Mouse (Mus musculus) T-helper 2 cell (primary cell): ENCODE measurements at regions not wholly inside any gene's neighbourhood (a gene's known extent, or its start where the extent isn't known, plus 50 kb on each side); places are given as distances from the start of the nearest gene placed in this dataset.

Experiments used
- in situ Hi-C: fragments of 300-600 bp; cut with MboI, MseI; formaldehyde crosslinking; loops from one replicate; pipeline ENCODE4 v1.15.1; 2025; ENCODE audit warnings: high pct_unique_total_duplicates

DNA sequence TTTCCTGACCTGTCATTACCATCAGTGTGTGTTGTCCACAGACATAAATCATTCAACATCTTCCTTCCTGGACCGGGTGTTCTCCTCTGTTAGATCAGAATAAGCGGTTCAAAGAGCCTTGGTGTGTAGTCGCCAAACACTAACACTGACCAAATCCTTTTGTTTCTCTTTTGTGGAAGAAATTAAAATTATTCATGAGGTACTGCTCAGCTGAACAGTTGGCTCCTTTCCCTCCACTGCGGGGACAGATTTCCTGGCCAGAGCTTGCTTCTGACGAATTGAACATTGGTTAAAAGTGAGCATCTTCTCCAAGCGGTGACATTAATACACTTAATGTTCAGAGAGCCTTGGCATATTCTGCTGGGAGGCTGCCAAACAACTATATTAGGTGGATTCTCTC lies 506.2 kb downstream of the 1810013L24Rik start:
- in situ Hi-C loops, result no loop called here

DNA sequence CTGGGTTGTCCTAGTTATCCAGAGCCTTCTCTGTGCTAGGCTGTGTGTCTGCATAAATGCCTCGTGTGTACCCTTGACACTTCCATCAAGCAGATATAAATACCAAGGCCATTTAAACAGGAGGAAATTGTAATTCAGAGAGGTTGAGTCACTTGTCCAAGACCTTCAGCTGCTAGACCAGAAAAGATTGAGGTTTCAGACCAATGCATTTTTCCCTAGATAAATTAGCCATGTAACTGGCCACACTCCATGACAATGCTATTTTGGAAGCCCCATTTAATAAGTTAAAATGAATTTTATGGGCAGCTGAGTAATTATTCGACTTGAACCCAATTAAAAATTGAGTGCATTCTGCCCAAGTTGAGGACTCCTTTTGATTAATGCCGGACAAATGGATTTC lies 509.6 kb downstream of the 1810013L24Rik start:
- in situ Hi-C loops, result no loop called here

DNA sequence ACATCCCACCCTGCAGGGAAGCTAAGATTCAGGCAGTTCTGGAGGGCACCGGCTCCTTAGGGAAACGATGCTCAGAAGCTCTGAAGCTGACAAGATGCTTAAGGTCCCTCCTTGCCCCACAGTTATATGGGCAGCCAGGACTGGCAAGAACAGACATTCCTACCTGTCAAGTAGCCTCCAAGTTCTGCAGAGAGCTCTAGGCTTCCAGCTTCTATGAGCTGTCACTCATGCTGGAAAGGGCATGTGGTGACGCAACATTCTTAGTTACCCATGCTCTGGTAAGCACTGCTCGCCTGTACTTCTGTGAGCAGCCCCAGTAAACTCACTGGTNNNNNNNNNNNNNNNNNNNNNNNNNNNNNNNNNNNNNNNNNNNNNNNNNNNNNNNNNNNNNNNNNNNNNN lies 511.3 kb downstream of the 1810013L24Rik start:
- in situ Hi-C loops, result no loop called here

DNA sequence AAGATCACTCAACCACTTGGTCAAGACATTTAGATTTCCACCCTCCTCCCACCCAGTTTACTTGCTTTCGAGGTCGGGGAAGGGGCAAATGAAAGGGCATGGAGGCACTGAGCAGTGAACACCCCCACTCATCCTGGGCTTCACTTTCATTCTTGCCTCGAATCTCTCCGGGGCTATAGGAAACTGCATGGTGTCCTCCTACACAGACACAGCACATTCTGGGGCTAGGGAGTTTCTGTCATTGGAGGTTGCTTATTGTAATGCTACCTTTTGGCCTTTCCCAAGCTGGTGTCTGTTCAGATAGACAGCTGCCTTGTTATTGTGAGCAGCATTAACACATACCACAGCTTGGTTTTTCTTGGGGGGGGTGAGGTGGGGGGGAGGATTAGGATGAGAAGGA lies 523.9 kb downstream of the 1810013L24Rik start:
- in situ Hi-C loops, result no loop called here

DNA sequence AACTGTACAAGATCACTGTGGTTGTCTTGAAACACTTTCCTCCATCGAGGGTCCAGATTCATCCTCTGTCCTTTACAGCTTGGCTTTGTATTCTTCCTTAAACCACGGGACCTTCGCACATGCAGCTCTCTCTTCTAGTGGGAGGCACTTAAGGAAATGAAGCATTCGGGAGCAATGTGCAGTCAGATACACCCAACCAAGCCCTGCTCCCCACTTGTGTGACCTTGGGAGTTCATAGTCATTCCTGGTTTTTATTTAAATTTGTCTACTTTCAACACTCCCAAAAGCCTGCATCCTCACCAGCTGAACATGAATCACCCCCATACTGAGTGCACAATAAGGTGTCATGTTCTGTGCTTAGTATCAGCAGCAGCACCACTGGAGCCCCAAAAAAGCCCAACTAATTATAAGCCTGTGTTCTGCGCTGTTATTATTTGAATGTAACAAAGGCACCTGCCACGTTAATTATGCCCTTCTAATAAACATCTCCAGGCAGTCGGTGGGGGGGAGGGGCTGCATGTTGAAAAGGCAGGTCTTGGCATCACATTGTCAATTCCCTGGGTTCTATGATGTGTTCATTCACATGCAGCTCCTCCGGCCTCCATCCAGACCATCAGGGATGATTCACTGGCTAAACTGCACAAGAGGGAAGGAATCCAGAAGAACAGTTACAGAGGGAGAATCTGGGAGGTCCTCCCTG lies 524.6 kb downstream of the 1810013L24Rik start:
- in situ Hi-C loops, result no loop called here

DNA sequence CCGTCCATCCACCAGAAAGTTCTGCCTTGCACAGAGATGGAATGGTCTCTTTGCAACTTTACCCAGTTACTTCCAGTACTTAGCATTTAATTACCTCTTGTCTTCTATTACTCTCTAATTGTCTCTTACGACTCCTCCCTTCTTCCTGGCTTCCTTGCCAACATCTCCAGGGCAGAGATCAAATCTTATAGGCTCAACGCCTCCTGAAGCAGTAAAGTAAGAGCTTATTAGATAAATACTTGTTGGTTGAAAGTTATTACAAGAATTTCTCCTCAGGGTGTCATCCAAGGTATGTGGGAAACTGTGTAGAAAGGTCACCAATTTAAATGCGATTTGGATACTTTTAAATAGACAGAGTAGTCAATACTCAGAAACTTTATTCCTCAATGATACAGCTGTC lies 528.8 kb downstream of the 1810013L24Rik start:
- in situ Hi-C loops, result no loop called here

DNA sequence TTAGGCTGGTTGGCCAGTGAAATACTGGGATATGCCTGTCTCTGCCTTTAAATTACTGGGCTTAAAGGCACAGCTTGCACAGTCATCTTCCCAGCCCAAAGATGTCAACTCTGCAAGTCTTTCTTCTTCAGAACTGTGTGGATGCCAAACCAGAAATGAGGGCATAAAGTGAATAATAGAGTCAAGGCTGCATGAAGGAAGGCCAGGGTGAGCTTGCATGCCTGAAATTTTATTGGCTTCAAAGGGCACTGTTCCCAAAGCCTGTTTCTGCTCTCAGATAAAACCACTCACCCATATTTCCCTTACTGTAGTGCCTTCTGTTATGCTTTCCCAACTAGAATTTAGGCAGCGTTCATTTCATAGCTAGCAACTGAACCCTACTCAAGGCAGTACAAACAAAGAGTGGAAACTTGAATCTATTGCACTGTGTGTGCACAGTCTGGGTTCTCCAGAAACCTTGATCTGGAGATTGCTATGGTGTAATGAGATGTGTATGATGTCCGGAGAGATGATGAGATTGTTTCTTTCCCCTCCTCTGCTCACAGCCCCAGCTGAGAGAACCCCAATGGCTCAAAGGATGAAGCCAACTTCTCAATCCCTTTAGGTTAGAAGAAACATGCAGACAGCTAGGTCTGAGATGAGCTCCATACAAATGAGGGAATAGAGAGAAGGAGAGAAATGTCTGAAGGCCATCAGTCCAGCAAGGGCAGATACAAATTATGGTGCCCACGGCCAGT lies 529.7 kb downstream of the 1810013L24Rik start:
- in situ Hi-C loops, result no loop called here

DNA sequence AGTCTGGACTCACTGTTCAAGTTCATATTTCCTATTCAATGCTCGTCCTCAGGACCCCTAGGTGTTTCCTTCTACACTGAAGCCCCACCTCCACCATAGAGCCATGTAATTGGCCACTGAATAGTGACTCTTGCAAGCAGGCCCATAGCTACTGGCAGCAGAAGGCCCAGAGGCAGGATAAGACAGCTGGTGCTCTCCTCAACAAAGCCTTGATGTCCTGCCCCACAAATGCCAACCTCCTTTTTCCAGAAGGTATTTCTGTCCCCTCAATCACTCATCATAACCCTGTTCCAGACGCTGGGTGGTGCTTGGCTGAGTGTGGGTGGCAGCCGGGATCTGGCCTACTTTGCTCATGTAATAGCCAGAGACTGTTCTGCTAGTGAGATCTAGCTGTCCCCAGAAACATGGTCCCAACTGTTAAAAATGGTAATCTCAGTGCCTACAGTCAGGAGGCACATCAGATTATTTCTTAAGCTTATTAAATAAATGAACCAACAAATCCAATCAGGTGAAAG lies 530.9 kb downstream of the 1810013L24Rik start:
- in situ Hi-C loops, result no loop called here

DNA sequence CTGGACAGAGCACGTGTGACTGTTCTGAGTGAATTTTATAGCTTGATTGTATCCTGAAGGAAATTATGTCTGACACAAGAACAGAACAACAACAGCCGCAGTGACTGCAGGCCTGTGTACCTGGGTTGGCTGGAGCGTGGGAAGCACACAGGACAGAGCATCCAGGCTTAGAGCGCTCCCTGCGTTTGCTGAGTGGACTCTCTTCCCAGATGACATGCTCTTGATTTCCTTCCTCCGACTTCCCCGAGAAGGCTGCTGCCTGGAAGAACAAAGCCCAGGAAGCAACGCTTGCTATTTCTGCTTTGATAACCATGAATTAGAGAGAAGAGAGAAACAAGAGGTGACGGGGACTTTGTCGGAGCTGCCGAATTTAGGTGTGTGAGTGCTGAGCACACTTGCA lies 532.2 kb downstream of the 1810013L24Rik start:
- in situ Hi-C loops, result no loop called here

DNA sequence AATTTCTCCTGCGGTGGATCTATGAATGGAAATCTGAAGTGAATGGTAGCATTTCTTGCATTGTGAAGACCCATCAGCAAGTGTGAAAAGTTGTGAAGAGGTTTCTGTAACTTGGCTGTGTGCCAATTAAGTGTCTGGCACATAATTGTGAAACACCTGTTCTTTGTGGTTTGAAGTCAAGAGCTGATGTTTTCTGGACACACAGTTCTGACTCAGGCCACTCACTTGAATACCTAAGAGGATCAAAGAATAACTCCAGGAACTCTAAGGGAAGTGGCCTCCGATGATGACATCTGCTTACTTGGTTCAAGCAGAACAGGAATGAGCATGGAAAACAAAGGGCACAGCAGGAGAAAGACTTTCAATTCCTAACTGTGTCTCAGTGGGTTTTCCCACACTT lies 534.2 kb downstream of the 1810013L24Rik start:
- in situ Hi-C loops, result no loop called here

DNA sequence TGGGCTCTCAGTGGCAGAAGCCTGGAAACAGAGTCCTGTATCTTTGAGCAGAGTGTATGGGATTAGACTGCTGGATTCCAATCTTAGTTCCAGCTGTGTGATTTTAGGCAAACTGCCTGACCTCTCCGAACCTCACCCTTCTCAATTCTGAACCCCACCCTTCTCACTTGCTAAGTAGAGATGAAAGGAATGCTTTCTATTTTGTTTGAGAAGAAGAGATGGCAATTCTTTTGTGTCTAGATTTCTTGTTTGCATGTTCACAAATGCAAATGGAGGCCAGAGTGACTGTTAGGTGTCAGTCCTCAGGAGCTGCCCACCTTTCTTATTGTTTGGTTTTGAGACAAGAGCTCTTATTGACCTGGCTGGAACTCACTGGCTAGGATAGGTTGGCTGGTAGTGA lies 561.1 kb downstream of the 1810013L24Rik start:
- in situ Hi-C loops, result no loop called here

DNA sequence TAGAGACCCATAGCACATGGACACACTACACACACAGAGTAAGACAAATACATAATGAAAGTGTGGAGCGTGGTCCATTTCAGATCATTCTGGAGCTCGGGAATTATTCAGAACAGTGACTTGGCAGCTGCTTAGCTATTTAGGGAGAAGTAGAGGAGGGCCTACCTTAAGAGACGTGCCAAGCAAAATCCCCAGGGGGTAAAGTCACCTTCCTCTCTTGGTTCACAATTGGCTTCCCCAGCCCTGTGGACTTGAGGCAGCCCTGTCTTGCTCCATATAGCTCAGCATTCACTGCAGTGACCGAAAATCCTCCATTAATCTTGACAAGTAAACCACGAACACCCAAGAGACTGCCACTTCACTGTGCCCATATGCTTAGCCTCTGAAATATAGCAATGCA lies 574.8 kb downstream of the 1810013L24Rik start:
- in situ Hi-C loops, result loop anchor here (25.0 kb wide), 1 partner anchor 1283 kb away; no protein-coding TSS in a partner anchor

DNA sequence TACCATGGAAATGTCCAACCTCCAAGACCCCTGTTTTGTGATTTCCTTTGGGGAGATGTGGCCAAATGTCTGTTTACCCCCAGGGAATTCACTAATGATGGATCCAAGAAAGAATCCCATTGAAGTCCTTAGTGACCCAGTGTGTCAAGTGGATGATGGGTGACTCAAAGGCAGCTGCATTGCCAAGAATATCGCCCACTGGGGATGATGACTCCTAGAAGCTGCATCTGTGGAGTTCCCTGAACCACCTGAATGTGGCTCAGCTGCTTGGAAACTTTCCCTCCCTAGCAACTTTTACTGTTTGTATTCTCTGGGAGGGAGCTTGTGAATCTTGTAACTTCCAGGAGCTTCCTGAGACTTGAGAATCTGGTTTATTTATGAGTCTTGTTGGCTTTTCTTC lies 578.3 kb downstream of the 1810013L24Rik start:
- in situ Hi-C loops, result loop anchor here (25.0 kb wide), 1 partner anchor 1279 kb away; no protein-coding TSS in a partner anchor

DNA sequence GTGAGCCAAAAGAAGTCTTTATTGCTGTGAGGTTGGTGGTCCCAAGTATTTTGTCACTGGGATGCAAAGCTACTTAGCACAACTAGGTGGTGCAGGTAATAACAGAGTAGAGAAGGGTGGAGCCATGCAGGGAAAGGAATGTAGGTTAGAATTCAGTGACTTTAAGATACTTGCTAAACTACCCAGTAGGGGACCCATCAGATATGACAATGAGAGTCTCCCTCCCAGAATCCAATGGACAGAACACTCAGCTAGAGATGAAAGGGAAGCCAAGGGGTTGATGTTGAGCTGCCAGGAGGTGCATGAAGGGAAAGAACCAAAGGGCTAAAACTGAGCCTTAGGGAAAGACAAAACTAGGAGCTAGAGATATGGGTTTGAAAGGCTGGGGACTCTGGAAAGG lies 564.9 kb downstream of the Grin2a start:
- in situ Hi-C loops, result no loop called here

DNA sequence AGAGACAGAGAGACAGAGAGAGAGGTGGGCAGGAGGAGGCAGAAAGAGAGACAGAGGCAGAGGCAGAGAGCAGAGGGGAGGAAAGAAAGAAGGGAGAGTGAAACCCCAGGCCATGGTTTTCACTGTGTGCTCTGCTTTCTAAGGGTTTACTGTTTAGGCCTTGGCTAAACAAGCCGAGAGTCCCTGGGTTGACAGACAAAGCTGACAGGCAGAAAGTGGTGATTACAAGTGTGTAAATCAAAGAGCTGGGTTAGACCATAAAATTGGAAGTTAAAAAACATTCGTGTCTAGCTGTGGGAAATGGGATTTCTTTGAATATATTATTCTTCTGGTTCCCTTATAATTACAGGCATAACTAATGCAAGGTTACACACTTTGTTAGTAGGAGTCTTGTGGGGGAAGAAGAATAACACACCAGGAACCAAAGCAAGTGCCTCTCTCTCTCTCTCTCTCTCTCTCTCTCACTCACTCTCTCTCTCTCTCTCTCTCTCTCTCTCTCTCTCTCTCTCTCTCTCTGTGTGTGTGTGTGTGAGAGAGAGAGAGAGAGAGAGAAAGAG lies 556.0 kb downstream of the Grin2a start:
- in situ Hi-C loops, result no loop called here

DNA sequence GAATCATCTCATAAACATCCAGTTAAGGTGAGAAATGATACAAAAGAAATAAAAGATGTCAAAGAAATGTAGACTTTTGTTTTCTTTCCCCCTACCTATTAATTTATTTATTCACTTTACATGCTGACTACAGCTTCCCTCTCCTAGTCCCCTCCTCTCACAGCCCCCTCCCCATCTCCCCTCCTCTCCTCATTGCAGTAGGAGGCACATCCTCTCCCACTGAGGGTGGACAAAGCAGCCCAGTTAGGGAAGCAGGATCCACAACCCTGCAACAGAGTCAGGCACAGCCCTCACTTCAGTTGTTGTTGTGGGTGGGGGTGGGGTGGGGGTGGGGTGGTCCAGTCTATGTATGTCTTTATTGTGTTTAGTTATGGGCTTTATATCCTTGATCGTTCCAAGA lies 555.5 kb downstream of the Grin2a start:
- in situ Hi-C loops, result no loop called here

DNA sequence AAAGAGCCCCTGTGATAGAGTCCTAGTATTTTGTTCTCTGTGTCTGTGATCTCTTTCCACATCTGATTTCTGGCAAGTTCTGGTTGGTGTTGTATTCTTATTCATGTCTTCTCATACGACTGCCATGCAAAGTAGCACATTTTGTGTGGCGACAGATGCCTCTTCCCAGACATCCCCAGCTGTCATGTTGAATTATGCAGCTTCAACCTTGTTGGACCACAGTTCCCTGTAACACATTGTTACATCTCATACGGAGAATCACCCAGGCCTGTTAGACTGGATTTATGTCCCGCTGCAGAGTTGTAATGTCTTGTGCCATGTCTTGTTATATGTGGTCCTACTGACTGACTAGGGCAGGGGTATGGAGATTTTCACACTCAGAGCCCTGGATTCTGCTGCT lies 543.3 kb downstream of the Grin2a start:
- in situ Hi-C loops, result no loop called here

DNA sequence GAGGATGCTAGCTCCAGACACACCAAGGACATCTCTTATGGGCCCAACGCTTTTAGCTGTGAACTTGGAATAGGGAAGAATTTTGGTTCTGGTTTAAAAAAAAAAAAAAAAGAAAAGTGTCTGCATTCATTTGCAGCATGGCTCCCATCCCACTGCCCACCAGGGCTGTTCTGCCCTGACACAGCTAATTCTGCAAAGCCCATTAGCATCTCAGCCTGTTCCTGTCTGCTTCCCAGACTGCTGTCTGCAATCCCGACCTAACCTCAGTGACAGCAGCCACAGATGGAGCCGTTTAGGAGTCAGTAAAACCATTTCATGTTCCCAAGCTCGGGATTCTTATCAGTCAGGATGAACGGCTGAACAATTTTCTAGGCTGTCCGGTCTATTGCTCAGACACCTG lies 537.8 kb downstream of the Grin2a start:
- in situ Hi-C loops, result no loop called here

DNA sequence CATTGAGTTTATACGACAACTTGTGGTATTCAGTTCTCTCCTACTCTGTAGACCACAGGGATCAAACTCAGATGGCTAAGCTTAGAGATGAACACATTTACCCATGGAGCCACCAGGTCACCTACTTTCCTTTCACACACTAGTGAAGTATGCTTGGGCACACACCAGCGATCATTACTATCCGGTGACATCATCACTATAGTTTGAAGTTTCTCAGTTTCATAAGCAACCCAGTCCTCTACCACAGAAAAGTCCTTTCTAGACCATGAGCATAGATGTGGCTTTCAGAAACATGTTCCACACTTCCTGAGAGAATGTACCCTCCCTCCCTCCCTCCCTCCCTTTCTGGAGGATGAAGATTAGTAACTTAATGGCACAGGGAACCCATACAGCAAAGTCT lies 532.9 kb downstream of the Grin2a start:
- in situ Hi-C loops, result no loop called here

DNA sequence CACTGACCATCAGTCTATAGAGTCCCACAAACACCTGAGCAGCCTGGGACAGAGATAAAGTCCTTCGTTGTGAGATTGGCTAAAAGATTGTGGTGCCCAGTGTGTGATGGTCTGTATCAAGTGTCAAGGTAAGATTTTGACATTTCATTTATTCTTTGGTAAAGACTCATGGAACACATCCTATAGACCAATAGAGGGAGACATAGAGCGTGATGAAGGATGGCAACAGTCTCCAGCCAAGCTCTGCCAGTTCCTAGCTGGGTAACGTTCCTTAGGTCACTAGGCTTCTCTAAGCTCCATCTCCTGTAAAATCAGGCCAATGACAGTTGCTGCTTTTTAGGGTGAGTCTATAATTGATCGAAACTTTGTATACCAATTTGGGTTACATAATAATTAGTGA lies 526.0 kb downstream of the Grin2a start:
- in situ Hi-C loops, result no loop called here

DNA sequence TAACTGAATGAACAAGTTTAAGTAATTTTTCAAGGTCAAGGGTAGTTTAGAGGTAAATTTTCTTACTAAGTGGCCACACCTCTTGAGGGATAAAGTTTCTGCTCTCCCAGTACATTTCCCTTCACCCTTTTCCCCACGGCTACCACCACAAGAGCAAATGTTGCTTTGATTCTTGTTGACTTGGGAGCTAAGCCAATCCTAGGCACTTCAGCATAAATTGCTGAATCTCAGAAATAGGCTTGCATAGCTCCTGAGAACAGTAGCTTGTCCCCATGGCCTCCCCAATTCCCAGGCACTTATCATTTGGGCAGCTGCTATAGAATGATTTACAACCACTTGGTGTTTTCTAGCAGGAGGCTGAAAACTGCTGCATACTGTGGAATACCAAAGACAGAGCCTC lies 510.1 kb downstream of the Grin2a start:
- in situ Hi-C loops, result no loop called here

DNA sequence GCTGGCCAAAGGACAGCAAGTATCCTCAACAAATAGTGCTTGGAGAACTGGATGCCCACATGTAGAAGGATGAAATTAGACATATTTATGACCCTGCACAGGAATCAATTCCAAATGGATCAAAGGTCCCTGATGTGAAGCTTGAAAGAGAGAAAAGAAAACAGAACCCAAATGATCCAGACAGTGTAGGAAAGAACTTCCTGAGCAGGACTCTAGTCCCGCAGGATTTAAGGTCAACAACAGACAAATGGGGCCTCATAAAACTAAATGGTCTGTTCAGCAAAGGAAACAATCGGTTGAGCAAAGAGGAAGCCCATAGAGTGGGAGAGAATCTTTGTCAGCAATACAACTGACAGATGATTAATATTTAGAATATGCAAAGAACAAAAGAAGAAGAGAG lies 497.1 kb downstream of the Grin2a start:
- in situ Hi-C loops, result no loop called here

DNA sequence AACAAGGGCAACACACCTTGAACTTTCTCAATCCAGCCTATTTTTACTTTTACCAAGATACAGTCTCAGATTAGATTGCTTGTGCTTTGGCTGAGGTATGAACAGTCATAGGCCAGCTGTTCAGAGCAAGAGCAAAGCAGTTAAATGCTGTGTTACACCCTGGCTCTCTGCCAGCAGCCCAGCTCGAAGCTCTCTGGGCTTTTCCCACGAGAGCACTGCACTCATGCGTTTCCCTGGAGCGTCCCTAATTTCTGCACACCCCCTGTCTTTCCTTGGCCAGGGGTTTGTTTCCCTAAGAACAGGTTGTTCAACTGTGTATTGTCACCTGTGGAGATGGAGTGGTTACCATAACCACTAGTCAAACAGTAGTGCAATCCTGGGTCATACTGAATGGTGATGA lies 493.6 kb downstream of the Grin2a start:
- in situ Hi-C loops, result no loop called here
